Mouse (Mus musculus) adrenal gland, postnatal 14 days (tissue): ENCODE data around the gene 9230104L09Rik. TPM values are rescaled to one million over a fixed set of nuclear protein-coding genes. Genes with fewer than 3 reads are reported as not detected.

Source experiments
- DNase-seq: peaks from one replicate; pipeline ENCODE4 v3.0.0; 2021; ENCODE audit warnings: mixed read lengths
- total RNA-seq: library from RNA; stranded (reverse); gene quantifications from 2 replicates; pipeline ENCODE4 v1.2.3, GENCODE M21; 2021

9230104L09Rik gene
- total RNA-seq, 1 experiment from 2014 or later: 0.93 TPM

- peak; percentile 14 for DNase-seq
Observed at GRCm38 (mm10) chr2:148856630-148857400, 8.0 kb downstream of the 9230104L09Rik start.

GRCm38 (mm10) chr2:148851116-148851906 is 13.5 kb downstream of the 9230104L09Rik start:
- DNase-seq: peak; percentile 81

GRCm38 (mm10) chr2:148839224-148839623 is 25.6 kb downstream of the 9230104L09Rik start:
- DNase-seq: no peak

DNA sequence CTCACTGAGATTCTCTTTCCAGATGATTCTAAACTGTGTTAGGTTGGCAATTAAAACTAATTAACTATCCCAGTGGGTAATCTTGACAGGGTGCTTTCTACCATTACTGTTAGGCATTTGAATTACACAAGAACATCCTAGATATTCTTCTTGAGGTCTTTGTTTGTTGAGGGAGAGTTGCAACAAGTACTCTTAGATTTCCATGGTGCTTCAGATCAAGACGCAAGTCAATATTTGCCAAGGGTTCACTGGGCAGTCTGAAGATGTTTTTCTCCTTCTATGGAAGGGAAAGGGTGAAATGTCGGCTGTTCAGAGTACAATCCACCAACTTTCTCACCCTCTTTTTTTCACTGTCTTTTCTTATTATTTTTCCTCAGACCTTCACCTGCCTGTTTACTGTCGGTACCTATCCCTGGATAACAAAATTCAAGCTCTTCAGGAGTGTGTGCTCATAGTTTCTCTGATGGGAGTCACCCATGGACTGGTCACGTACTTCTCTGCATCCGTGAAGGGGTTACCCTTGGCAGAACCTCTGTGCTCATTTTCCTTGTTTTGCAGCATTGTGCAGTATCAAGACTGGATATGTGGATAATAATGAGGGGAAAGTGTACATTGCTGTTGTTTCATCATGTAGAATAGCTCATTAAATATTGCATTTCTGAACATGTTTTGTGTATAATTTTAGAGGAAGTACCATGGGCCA is 26.6 kb downstream of the 9230104L09Rik start:
- no peak for DNase-seq

DNA sequence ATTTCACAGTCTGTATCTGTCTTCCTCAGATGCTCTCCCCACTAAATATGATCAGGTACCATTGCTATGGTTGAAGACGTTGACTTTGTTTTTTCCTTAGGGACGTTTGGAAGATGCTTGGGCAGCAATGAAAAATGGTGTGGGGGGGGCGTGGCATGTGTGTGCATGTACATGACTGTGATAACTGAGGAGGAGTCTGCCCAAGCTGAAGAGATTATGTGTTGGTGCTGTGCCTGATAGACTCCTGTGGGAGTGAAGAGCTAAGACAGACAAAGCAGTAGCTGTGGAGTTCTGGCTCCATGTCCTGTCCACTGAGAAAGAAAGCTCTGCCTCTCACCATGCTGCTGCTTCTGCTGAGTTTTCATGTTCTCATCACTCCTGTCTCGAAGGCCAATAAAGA is 29.9 kb downstream of the 9230104L09Rik start, which contains the start of gene Cst9:
Cst9 (plus strand) TSS at position 236 of the 400 bp plus-strand sequence.
- no peak for DNase-seq

DNA sequence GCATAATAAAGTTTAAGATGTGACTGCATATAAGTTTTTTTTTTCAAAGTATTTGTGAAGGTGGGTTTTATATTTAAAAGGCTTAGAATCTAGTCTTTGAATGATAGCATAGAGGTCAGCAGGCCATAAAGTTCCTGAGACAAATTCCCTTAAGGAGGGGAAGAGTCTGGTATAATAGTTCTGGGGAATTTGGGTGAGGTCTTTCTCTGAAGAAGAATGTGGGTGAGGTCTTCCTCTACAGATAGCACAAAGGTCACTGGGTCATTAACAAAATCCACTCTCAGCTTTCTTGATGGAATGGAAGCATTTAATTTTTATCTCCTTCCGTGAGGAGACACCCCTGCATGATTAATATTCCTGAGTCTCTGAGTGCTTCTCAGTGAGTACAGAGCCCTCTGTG is 38.9 kb downstream of the 9230104L09Rik start:
- DNase-seq: no peak

DNA sequence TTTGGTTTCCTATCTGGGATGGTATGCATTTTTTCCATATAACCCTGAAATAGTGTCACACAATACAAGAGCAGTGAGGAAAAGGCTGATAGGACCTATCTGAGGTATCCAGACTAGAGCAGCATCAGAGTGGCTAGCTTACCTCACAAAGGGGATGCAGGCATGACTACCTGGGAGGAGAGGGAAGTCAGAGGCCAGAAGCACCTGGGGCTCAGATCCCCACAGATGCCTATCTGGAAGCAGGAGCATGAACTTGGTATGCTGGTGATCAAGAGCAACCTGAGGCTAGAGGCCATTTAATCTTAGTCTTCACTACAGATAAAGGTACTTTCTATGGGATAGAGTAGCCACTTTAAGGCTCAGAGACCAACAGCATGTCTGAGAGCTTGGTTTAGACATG is 44.9 kb downstream of the 9230104L09Rik start, which contains the start of gene Cst13:
Cst13 (plus strand) TSS at position 173 of the 400 bp plus-strand sequence.
- no peak for DNase-seq

GRCm38 (mm10) chr2:148806696-148807095 is 58.1 kb downstream of the 9230104L09Rik start:
- DNase-seq: no peak

GRCm38 (mm10) chr2:148801491-148801921 is 63.3 kb downstream of the 9230104L09Rik start:
- no peak for DNase-seq

- no peak for DNase-seq
Observed at GRCm38 (mm10) chr2:148798485-148798884, 66.4 kb downstream of the 9230104L09Rik start, which contains the start of gene Cst8. Gene Cst8, plus strand, starts transcription at chr2:148798785.

Other genes starting within 250 kb of the 9230104L09Rik start
- 20.2 and 20.8 TPM in 2 replicates for gene Nxt1, start 192.4 kb downstream of the 9230104L09Rik start, total RNA-seq
- 28.3 and 29.4 TPM in 2 replicates for gene Gzf1, start 184.0 kb downstream of the 9230104L09Rik start, total RNA-seq
- gene Napb, start 132.6 kb downstream of the 9230104L09Rik start, total RNA-seq: 4.5 and 7.9 TPM in 2 replicates
- not detected in 2 replicates for gene Cstl1, start 114.7 kb downstream of the 9230104L09Rik start, total RNA-seq
- gene Cst11, start 93.5 kb downstream of the 9230104L09Rik start, total RNA-seq: not detected in 2 replicates
- gene 8030411F24Rik, start 83.0 kb downstream of the 9230104L09Rik start, total RNA-seq: not detected in 2 replicates
- not detected in 2 replicates for gene Cst12, start 75.7 kb downstream of the 9230104L09Rik start, total RNA-seq
- gene Cst8, start 66.3 kb downstream of the 9230104L09Rik start, total RNA-seq: 52.6 and 64.7 TPM in 2 replicates
- not detected in 2 replicates for gene Cst13, start 45.0 kb downstream of the 9230104L09Rik start, total RNA-seq
- gene Cst9, start 29.9 kb downstream of the 9230104L09Rik start, total RNA-seq: not detected in 2 replicates
- gene Cst3, start 10.7 kb upstream of the 9230104L09Rik start, total RNA-seq: 867 and 955 TPM in 2 replicates
- gene Gm1330, start 138.2 kb upstream of the 9230104L09Rik start, total RNA-seq: not detected in 2 replicates
- gene Gm10750, start 152.2 kb upstream of the 9230104L09Rik start, total RNA-seq: not detected in 2 replicates